In the genomic region with DNA sequence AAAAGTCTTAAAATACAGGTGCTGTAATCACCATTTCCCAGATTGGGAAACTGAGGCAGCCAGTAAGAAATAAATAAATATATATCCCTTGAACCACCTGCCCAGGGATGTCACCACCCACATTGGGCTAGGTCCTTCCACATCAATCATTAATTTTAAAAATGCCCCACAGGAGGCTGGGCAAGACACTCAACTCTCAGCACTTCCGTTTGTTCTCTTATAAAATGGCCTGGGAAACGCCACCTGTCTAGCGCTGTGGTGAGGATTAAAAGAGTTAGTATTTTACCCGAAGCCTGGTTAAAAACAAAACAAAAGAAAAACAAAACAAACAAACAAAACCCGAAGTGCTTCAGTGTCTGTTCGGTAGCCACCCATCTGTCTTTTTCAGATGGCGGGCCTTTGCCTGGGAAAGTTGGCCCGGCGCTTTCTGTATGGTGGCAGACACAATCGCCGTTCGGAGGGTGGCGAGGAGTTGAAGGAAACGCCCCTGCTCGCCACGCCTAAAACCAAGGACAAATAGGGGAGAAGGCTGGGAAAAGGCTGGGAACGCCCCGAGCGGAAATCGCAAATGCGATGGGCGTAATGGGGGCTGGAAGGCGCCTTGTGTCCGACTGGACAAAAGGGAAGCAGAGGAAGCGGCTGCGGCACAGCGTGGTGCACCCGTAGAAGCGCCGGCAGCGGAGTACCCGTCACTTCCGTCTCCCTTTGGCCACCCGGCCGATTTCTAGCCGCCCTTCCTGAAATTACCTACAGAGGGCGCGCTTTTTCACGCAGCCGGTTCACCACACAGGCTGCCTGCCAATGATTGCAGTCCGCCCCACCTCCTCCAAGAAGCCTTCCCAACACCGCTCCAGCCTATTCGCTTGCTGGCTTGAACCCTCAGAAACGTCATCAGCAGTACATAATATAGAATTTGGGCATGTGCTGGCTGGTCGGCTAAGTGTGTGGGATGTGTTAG, we compare ENCODE assay signal across 8 mouse cellular contexts. TPM values are rescaled to one million over a fixed set of nuclear protein-coding genes. Genes with fewer than 3 reads are reported as not detected.
DNase-seq lines count a peak whose midpoint lies in the region; ATAC-seq and TF ChIP-seq lines count a peak whose summit lies in the region.

No protein-coding gene starts in this region.

- TF ChIP-seq CTCF in lung, postnatal 0 days (IDR thresholded peaks at IDR 0.05): peak; percentile 79

- H3K9ac ChIP-seq in lung, postnatal 0 days (replicated peaks; ENCODE audit: low read depth): no peak overlapping the region

- peaks cover 10% of the 10 kb centered on the region; the same call in 1 of the 2 replicates for H3K4me1 ChIP-seq in hindbrain, embryonic 10.5 days (replicated peaks)
- peaks cover 4% of the 10 kb centered on the region; the same call in 1 of the 2 replicates for H3K4me1 ChIP-seq in lung, postnatal 0 days (ENCODE audit: insufficient read depth, low read depth, low read length)

- DNase-seq in NIH3T3 (ENCODE audit: low read depth): peak; percentile 91
- peak; percentile 91 for DNase-seq in cerebellum, adult 9-11 months
- peak; percentile 91 for DNase-seq in hindbrain, embryonic 10.5 days (ENCODE audit: low spot score)
- peak; percentile 87 to 88 for DNase-seq in layer of hippocampus, postnatal 10 days (ENCODE audit: low spot score in 2 of 2)
- peak; percentile 95 for DNase-seq in lung, postnatal 0 days (ENCODE audit: low spot score)
- DNase-seq in ovary, postnatal 10 days (ENCODE audit: low spot score): peak; percentile 62
- peak; percentile 80 for DNase-seq in thymus, postnatal 0 days (ENCODE audit: low spot score)

- peak overlapping the region; percentile 85 for H3K27ac ChIP-seq in hindbrain, embryonic 10.5 days
- H3K27ac ChIP-seq in lung, postnatal 0 days (ENCODE audit: low read length): peak overlapping the region; percentile 68

- ATAC-seq in frontal cortex, adult (ENCODE audit: low TSS enrichment): peak; percentile 96
- ATAC-seq in lung, postnatal 0 days: peak; percentile 94

- H3K27me3 ChIP-seq in hindbrain, embryonic 10.5 days (ENCODE audit: insufficient read depth, poor library complexity, severe bottlenecking): no peaks in the 10 kb centered on the region
- H3K27me3 ChIP-seq in lung, postnatal 0 days (replicated peaks; ENCODE audit: insufficient read depth, low read length): no peaks in the 10 kb centered on the region

- peak overlapping the region; percentile 43 for H3K4me3 ChIP-seq in hindbrain, embryonic 10.5 days
- peak overlapping the region; percentile 25 for H3K4me3 ChIP-seq in lung, postnatal 0 days (ENCODE audit: low read depth, low read length)

- H3K4me2 ChIP-seq in lung, postnatal 0 days (replicated peaks; ENCODE audit: low read depth, low read length): peak overlapping the region; percentile 39

- H3K36me3 ChIP-seq in hindbrain, embryonic 10.5 days: no peaks in the 10 kb centered on the region
- no peaks in the 10 kb centered on the region for H3K36me3 ChIP-seq in lung, postnatal 0 days (ENCODE audit: insufficient read depth, low read length)

- H3K9me3 ChIP-seq in hindbrain, embryonic 10.5 days: no peaks in the 10 kb centered on the region
- H3K9me3 ChIP-seq in lung, postnatal 0 days (ENCODE audit: low read length): no peaks in the 10 kb centered on the region

- TF ChIP-seq EP300 in lung, postnatal 0 days (IDR thresholded peaks at IDR 0.05): peak; percentile 44

- WGBS in hindbrain, embryonic 10.5 days: 17% methylated on average over 45 of the region's 45 CpGs
- WGBS in lung, postnatal 0 days: 13% methylated on average over 45 of the region's 45 CpGs

RNA-seq across cellular contexts. Expression of a gene that starts 12.2 kb away (rescaled TPM):
- polyA plus RNA-seq in hindbrain, embryonic 10.5 days (2016; fragmentation: Nextera tagmentation; extraction: Ambion mirVana): 803 and 848 TPM in 2 replicates
- 100 to 1,000 TPM; 343 to 357 TPM for total RNA-seq in layer of hippocampus, postnatal 10 days (2021)
- 576 and 678 TPM in 2 replicates for polyA plus RNA-seq in lung, postnatal 0 days (2015; fragmentation: Nextera tagmentation; extraction: Ambion mirVana)
- 1,172 and 1,231 TPM in 2 replicates for polyA plus RNA-seq in thymus, postnatal 0 days (2015; fragmentation: Nextera tagmentation; extraction: Ambion mirVana)

Comparison
In these comparisons a context has a peak if more than half of its experiments do, and no peak if none do; other contexts are left out.
1. Peak in every context shown above with its lines: DNase-seq, ATAC-seq, H3K4me3 ChIP-seq and H3K27ac ChIP-seq.